Comparison of ENCODE assay signal across 9 mouse cellular contexts in genomic region chr9:57650786-57651311, GRCm38 (mm10). TPM values are rescaled to one million over a fixed set of nuclear protein-coding genes. Genes with fewer than 3 reads are reported as not detected.
A peak's percentile ranks its signal among the peaks of the same experiment; 100 is the strongest.
DNase-seq lines count a peak whose midpoint lies in the region; ATAC-seq lines count a peak whose summit lies in the region.
"Had no signal": no experiment of that assay in that cellular context is flagged by ENCODE, and none has a peak within 500 bp of the region (broad histone marks: within the 10 kb centered on the region; RNA-seq: fewer than 3 reads in every experiment).

No protein-coding gene starts in this region.

- no peaks in the 10 kb centered on the region for H3K36me3 ChIP-seq in midbrain, embryonic 11.5 days (ENCODE audit: control insufficient read depth, insufficient read depth, low read length)
- H3K36me3 ChIP-seq in midbrain, embryonic 16.5 days (ENCODE audit: control insufficient read depth, insufficient read depth, low read length), result no peaks in the 10 kb centered on the region
- no peaks in the 10 kb centered on the region for H3K36me3 ChIP-seq in liver, embryonic 11.5 days (ENCODE audit: control insufficient read depth, insufficient read depth, low read length)
- H3K36me3 ChIP-seq in stomach, embryonic 14.5 days (ENCODE audit: control insufficient read depth, insufficient read depth, low read length), result no peaks in the 10 kb centered on the region

- H3K9me3 ChIP-seq in midbrain, embryonic 11.5 days (ENCODE audit: control insufficient read depth, low read length), result no peaks in the 10 kb centered on the region
- no peaks in the 10 kb centered on the region for H3K9me3 ChIP-seq in midbrain, embryonic 16.5 days (replicated peaks; ENCODE audit: control insufficient read depth, low read length, poor library complexity, severe bottlenecking)
- no peaks in the 10 kb centered on the region for H3K9me3 ChIP-seq in liver, embryonic 11.5 days (ENCODE audit: control insufficient read depth, low read length)
- no peaks in the 10 kb centered on the region for H3K9me3 ChIP-seq in stomach, embryonic 14.5 days (ENCODE audit: control insufficient read depth, low read depth, low read length)

- no peak overlapping the region for H3K4me2 ChIP-seq in midbrain, embryonic 11.5 days
- no peak overlapping the region for H3K4me2 ChIP-seq in midbrain, embryonic 16.5 days (ENCODE audit: low read length)
- no peak overlapping the region; the same call in 1 of the 2 replicates for H3K4me2 ChIP-seq in liver, embryonic 11.5 days
- H3K4me2 ChIP-seq in stomach, embryonic 14.5 days (replicated peaks; ENCODE audit: low read depth, low read length), result no peak overlapping the region

- H3K4me1 ChIP-seq in midbrain, embryonic 11.5 days (ENCODE audit: control insufficient read depth, insufficient read depth, low read length), result peaks cover 21% of the 10 kb centered on the region
- H3K4me1 ChIP-seq in midbrain, embryonic 16.5 days (ENCODE audit: control insufficient read depth, insufficient read depth, low read length), result peaks cover under 1% of the 10 kb centered on the region
- peaks cover 29% of the 10 kb centered on the region for H3K4me1 ChIP-seq in liver, embryonic 11.5 days (replicated peaks; ENCODE audit: control insufficient read depth, insufficient read depth, low read length)
- peaks cover 14% of the 10 kb centered on the region for H3K4me1 ChIP-seq in stomach, embryonic 14.5 days (ENCODE audit: control insufficient read depth, insufficient read depth, low read length)

- WGBS in midbrain, embryonic 11.5 days, result 40% methylated on average over 6 of the region's 6 CpGs
- WGBS in midbrain, embryonic 16.5 days, result 36% methylated on average over 6 of the region's 6 CpGs
- WGBS in liver, embryonic 11.5 days, result 18% methylated on average over 6 of the region's 6 CpGs
- 15% methylated on average over 6 of the region's 6 CpGs for WGBS in stomach, embryonic 14.5 days

- ATAC-seq in midbrain, embryonic 11.5 days (ENCODE audit: low FRiP score), result no peak
- no peak for ATAC-seq in midbrain, embryonic 16.5 days
- 0 out of 2 replicates have a peak, but pooled peaks have one; percentile 7 for ATAC-seq in liver, embryonic 11.5 days (replicated peaks; ENCODE audit: low FRiP score)
- no peak for ATAC-seq in stomach, embryonic 14.5 days (ENCODE audit: insufficient number of reproducible peaks, insufficient read depth, low FRiP score, low read depth)

- no peak overlapping the region for H3K4me3 ChIP-seq in midbrain, embryonic 11.5 days (ENCODE audit: low read depth, low read length)
- H3K4me3 ChIP-seq in midbrain, embryonic 16.5 days (ENCODE audit: low read depth, low read length), result no peak overlapping the region
- H3K4me3 ChIP-seq in liver, embryonic 11.5 days (ENCODE audit: low read depth, low read length), result no peak overlapping the region
- H3K4me3 ChIP-seq in stomach, embryonic 14.5 days (ENCODE audit: low read depth, low read length), result no peak overlapping the region

- no peak overlapping the region; the same call in 1 of the 2 replicates for H3K27ac ChIP-seq in midbrain, embryonic 11.5 days (ENCODE audit: low read depth, low read length)
- H3K27ac ChIP-seq in midbrain, embryonic 16.5 days (ENCODE audit: low read length), result no peak overlapping the region
- 0 out of 2 replicates have a peak overlapping the region, but pooled peaks have one; percentile 11 for H3K27ac ChIP-seq in liver, embryonic 11.5 days (ENCODE audit: low read depth, low read length)
- peak overlapping the region; percentile 33; the same call in 1 of the 2 replicates for H3K27ac ChIP-seq in stomach, embryonic 14.5 days (ENCODE audit: low read length)

- DNase-seq in cerebellum, adult 9-11 months, result peak; percentile 57
- DNase-seq in cerebellum, adult 11 months, result no peak
- DNase-seq in midbrain, embryonic 11.5 days (ENCODE audit: low spot score, missing footprints), result peak; percentile 85
- DNase-seq in liver, embryonic 11.5 days (ENCODE audit: low spot score), result no peak
- DNase-seq in right cerebral cortex, postnatal 4 days, result no peak
- no peak for DNase-seq in kidney, adult 9 months

- peak overlapping the region; percentile 17 for H3K9ac ChIP-seq in midbrain, embryonic 11.5 days (ENCODE audit: low read length)
- H3K9ac ChIP-seq in midbrain, embryonic 16.5 days (ENCODE audit: low read depth, low read length), result no peak overlapping the region
- H3K9ac ChIP-seq in liver, embryonic 11.5 days (ENCODE audit: low read depth, low read length), result 0 out of 2 replicates have a peak overlapping the region, but pooled peaks have one; percentile 15
- H3K9ac ChIP-seq in stomach, embryonic 14.5 days (replicated peaks; ENCODE audit: low read depth, low read length), result no peak overlapping the region

- H3K27me3 ChIP-seq in midbrain, embryonic 11.5 days (ENCODE audit: control insufficient read depth, insufficient read depth, low read length), result no peaks in the 10 kb centered on the region
- no peaks in the 10 kb centered on the region for H3K27me3 ChIP-seq in midbrain, embryonic 16.5 days (ENCODE audit: control insufficient read depth, insufficient read depth, low read depth, low read length)
- H3K27me3 ChIP-seq in liver, embryonic 11.5 days (replicated peaks; ENCODE audit: control insufficient read depth, insufficient read depth, low read length), result no peaks in the 10 kb centered on the region
- no peaks in the 10 kb centered on the region for H3K27me3 ChIP-seq in stomach, embryonic 14.5 days (ENCODE audit: control insufficient read depth, insufficient read depth, low read length)

RNA-seq across cellular contexts. Expression of gene Csk, which starts 2.6 kb away (rescaled TPM):
- polyA plus RNA-seq in midbrain, embryonic 11.5 days (2014; fragmentation: Nextera tagmentation; extraction: Ambion mirVana), result 29.2 and 32.3 TPM in 2 replicates
- polyA plus RNA-seq in midbrain, embryonic 16.5 days (2015; fragmentation: Nextera tagmentation; extraction: Ambion mirVana), result 38.2 and 39.2 TPM in 2 replicates
- polyA plus RNA-seq in liver, embryonic 11.5 days (2014; fragmentation: Nextera tagmentation; extraction: Ambion mirVana), result 45.2 and 47.7 TPM in 2 replicates
- 29.1 and 30.9 TPM in 2 replicates for polyA plus RNA-seq in stomach, embryonic 14.5 days (2014; fragmentation: Nextera tagmentation; extraction: Ambion mirVana)

RNA-seq across cellular contexts. Expression of gene Lman1l, which starts 30.3 kb away (rescaled TPM):
- 0.08 TPM in 1 of 2 replicates, not detected in the other for polyA plus RNA-seq in midbrain, embryonic 11.5 days (2014; fragmentation: Nextera tagmentation; extraction: Ambion mirVana)
- polyA plus RNA-seq in midbrain, embryonic 16.5 days (2015; fragmentation: Nextera tagmentation; extraction: Ambion mirVana), result not detected in 2 replicates
- not detected in 2 replicates for polyA plus RNA-seq in liver, embryonic 11.5 days (2014; fragmentation: Nextera tagmentation; extraction: Ambion mirVana)
- polyA plus RNA-seq in stomach, embryonic 14.5 days (2014; fragmentation: Nextera tagmentation; extraction: Ambion mirVana), result not detected in 2 replicates
- polyA plus RNA-seq: gonadal fat pad, adult 2 months had no signal

RNA-seq across cellular contexts. Expression of gene Cyp1a2, which starts 32.7 kb away (rescaled TPM):
- not detected in 2 replicates for polyA plus RNA-seq in midbrain, embryonic 11.5 days (2014; fragmentation: Nextera tagmentation; extraction: Ambion mirVana)
- polyA plus RNA-seq in midbrain, embryonic 16.5 days (2015; fragmentation: Nextera tagmentation; extraction: Ambion mirVana), result not detected in 2 replicates
- not detected in 2 replicates for polyA plus RNA-seq in liver, embryonic 11.5 days (2014; fragmentation: Nextera tagmentation; extraction: Ambion mirVana)
- not detected in 2 replicates for polyA plus RNA-seq in stomach, embryonic 14.5 days (2014; fragmentation: Nextera tagmentation; extraction: Ambion mirVana)

RNA-seq across cellular contexts. Expression of gene Cyp1a1, which starts 36.9 kb away (rescaled TPM):
- not detected in 2 replicates for polyA plus RNA-seq in midbrain, embryonic 11.5 days (2014; fragmentation: Nextera tagmentation; extraction: Ambion mirVana)
- 0.06 and 0.12 TPM in 2 replicates for polyA plus RNA-seq in midbrain, embryonic 16.5 days (2015; fragmentation: Nextera tagmentation; extraction: Ambion mirVana)
- polyA plus RNA-seq in liver, embryonic 11.5 days (2014; fragmentation: Nextera tagmentation; extraction: Ambion mirVana), result 0.66 and 0.92 TPM in 2 replicates
- polyA plus RNA-seq in stomach, embryonic 14.5 days (2014; fragmentation: Nextera tagmentation; extraction: Ambion mirVana), result not detected in 2 replicates

RNA-seq across cellular contexts. Expression of gene Cplx3, which starts 44.8 kb away (rescaled TPM):
- polyA plus RNA-seq in midbrain, embryonic 11.5 days (2014; fragmentation: Nextera tagmentation; extraction: Ambion mirVana), result 3.0 and 3.1 TPM in 2 replicates
- 0.46 and 1.3 TPM in 2 replicates for polyA plus RNA-seq in midbrain, embryonic 16.5 days (2015; fragmentation: Nextera tagmentation; extraction: Ambion mirVana)
- polyA plus RNA-seq in liver, embryonic 11.5 days (2014; fragmentation: Nextera tagmentation; extraction: Ambion mirVana), result not detected in 2 replicates
- not detected in 2 replicates for polyA plus RNA-seq in stomach, embryonic 14.5 days (2014; fragmentation: Nextera tagmentation; extraction: Ambion mirVana)
- polyA plus RNA-seq: gonadal fat pad, adult 2 months had no signal

Comparison
In these comparisons a context has a peak if more than half of its experiments do, and no peak if none do; other contexts are left out.
1. DNase-seq: peak in cerebellum, adult 9-11 months (single experiment) and midbrain, embryonic 11.5 days (single experiment); none in cerebellum, adult 11 months (single experiment), liver, embryonic 11.5 days (single experiment), right cerebral cortex, postnatal 4 days (single experiment) and kidney, adult 9 months (single experiment).
2. H3K9ac ChIP-seq: peak in midbrain, embryonic 11.5 days (single experiment) and liver, embryonic 11.5 days (single experiment); none in midbrain, embryonic 16.5 days (single experiment) and stomach, embryonic 14.5 days (single experiment).
3. H3K27ac ChIP-seq: peak in liver, embryonic 11.5 days (single experiment) and stomach, embryonic 14.5 days (single experiment); none in midbrain, embryonic 11.5 days (single experiment) and midbrain, embryonic 16.5 days (single experiment).